Mouse (Mus musculus) heart, embryonic 15.5 days (tissue): ENCODE results near the gene Mns1. TPM values are rescaled to one million over a fixed set of nuclear protein-coding genes. Genes with fewer than 3 reads are reported as not detected.

Experiments used
- microRNA-seq: library from miRNA; unstranded; fragments of <30 nt; microRNA quantifications from one replicate; pipeline ENCODE4, GENCODE M21; 2016
- polyA plus RNA-seq: library from polyadenylated mRNA; unstranded; fragments of >200 nt; fragmentation: Nextera tagmentation; extraction: Ambion mirVana; gene quantifications from 2 replicates; pipeline ENCODE4 v1.2.1, GENCODE M21; 2015

Mns1 gene
- polyA plus RNA-seq, 1 experiment from 2014 or later: 13.1 TPM

Small RNAs within 50 kb of the gene (microRNA-seq; reads per million reads assigned to microRNA genes)
- gene Gm28010: not detected

Other genes with a start within 250 kb of the Mns1 start
- gene Zfp280d, start 163.2 kb upstream of the Mns1 start, polyA plus RNA-seq: 21.3 and 24.7 TPM in 2 replicates
- gene Tex9, start 54.2 kb downstream of the Mns1 start, polyA plus RNA-seq: 12.6 and 14.8 TPM in 2 replicates
- 6.2 and 7.8 TPM in 2 replicates for gene Rfx7, start 94.2 kb downstream of the Mns1 start, polyA plus RNA-seq
- 450 and 481 TPM in 2 replicates for gene Nedd4, start 224.3 kb downstream of the Mns1 start, polyA plus RNA-seq